Mouse (Mus musculus): ENCODE results near the gene 4931440F15Rik. TPM values are rescaled to one million over a fixed set of nuclear protein-coding genes. Genes with fewer than 3 reads are reported as not detected.
"Not testable (repeated sequence)": the region's sequence is repeated elsewhere in the genome, so short reads cannot be mapped to it uniquely, and the experiment has no call there.

4931440F15Rik gene
- polyA plus RNA-seq, 1 experiment from 2014 or later, result 0.14 TPM

DNA sequence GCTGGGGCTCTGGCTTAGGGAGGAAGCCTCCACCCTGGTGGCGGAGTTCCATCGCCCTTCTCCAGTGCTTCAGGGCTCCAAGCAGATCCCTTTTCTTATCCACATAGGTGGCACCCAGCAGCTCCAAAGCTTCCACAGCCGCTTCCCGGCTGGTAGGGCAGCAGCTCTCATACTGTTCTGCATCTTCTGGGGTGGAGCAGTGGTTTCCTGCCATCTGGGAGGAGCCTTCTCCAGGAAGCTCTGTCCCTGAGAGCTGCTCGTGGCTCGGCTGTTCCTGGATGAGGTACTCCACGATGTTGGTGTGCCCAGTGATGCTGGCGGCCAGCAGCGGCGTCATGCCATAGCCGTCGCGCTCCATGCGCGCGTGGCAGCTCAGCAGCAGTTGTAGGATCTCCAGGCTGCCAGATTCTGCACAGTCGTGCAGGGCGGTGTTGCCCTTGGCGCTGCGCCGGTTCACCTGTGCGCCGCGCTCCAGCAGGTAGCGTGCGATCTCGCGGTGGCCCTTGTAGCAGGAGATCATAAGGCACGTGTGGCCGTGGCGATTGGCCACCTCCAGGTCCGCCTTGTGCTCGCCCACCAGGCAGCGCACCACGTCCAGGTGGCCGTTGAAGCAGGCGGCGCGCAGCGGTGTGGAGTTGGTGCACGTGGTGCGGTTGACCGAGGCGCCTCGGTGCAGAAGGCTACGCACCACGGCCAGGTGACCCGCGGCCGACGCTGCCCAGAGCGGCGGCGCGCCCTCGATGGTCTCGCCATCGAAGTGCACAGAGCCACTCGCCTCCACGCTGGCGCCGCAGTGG, 796 bp downstream of the 4931440F15Rik start:
- H3K27me3 ChIP-seq, result peaks cover 33% of the 10 kb centered on the region
- H3K9me3 ChIP-seq; H3K27ac ChIP-seq; H3K36me3 ChIP-seq; H3K4me1 ChIP-seq (replicated peaks); H3K9ac ChIP-seq (replicated peaks): not testable (repeated sequence)
- H3K4me2 ChIP-seq, result peak overlapping the region; percentile 58
- WGBS, result 19% methylated on average over 62 of the region's 62 CpGs
- H3K4me3 ChIP-seq (replicated peaks), result peak overlapping the region; percentile 31
- ATAC-seq (ENCODE audit: insufficient number of reproducible peaks, insufficient read depth, low FRiP score, low TSS enrichment, low read depth), result peak; percentile 48; the same call in 1 of the 2 replicates

DNA sequence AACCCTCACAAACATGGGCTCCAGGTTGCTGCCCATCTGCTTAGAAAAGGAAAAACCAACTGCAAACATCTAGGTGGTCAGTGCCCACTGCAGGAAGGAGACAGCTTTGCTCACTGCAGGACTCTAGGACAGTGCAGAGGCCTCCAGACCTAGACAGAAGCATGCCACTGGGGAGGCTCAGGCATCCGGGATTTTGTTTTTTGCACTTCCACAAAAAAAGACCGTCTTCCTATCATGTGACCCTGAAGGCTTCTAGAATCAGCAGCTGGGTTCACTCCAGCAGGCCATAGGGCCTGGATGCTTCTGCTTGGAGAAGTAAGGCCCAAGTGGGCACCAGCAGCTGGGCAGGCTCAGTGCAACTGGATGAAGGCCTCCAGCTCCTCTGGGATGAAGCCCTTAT, 2.3 kb downstream of the 4931440F15Rik start:
- Histone ChIP-seq H3K27me3 (peaks cover 33% of the 10 kb centered on the region), H3K9me3 (no peaks in the 10 kb centered on the region), H3K36me3 (no peaks in the 10 kb centered on the region), H3K27ac (no peak overlapping the region), H3K9ac (replicated peaks) (no peak overlapping the region), H3K4me1 (replicated peaks) (0 out of 2 replicates have a peak, but pooled peaks cover 5% of the 10 kb centered on the region), H3K4me2 (no peak overlapping the region), H3K4me3 (replicated peaks) (no peak overlapping the region)
- WGBS, result 91% methylated on average over 2 of the region's 2 CpGs
- ATAC-seq (ENCODE audit: insufficient number of reproducible peaks, insufficient read depth, low FRiP score, low TSS enrichment, low read depth), result no peak

DNA sequence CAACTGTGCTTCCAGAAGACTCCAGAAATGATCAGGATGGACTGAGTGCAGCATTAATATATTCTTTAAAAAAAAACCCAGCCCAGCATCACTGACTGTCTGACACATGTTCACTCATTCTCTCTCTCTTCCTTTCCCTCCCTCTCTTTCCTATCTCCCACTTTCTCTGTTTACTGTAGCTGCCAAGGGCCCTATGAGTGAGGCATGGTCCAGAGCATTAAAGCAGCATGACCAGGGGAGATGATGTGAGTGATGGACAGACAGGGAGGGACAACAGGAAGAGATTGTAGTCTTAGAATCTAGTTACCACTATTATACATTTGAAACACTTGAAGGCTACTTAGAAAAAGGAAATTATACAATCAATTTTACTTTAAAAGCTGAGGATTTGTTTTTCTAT, 9.8 kb downstream of the 4931440F15Rik start:
- H3K9me3 ChIP-seq, result no peaks in the 10 kb centered on the region
- no peak for ATAC-seq (ENCODE audit: insufficient number of reproducible peaks, insufficient read depth, low FRiP score, low TSS enrichment, low read depth)
- H3K4me2 ChIP-seq, result no peak overlapping the region
- H3K4me1 ChIP-seq (replicated peaks), result no peaks in the 10 kb centered on the region
- no peak overlapping the region for H3K27ac ChIP-seq
- no peaks in the 10 kb centered on the region for H3K27me3 ChIP-seq
- H3K4me3 ChIP-seq (replicated peaks), result no peak overlapping the region
- H3K9ac ChIP-seq (replicated peaks), result no peak overlapping the region
- H3K36me3 ChIP-seq, result no peaks in the 10 kb centered on the region

DNA sequence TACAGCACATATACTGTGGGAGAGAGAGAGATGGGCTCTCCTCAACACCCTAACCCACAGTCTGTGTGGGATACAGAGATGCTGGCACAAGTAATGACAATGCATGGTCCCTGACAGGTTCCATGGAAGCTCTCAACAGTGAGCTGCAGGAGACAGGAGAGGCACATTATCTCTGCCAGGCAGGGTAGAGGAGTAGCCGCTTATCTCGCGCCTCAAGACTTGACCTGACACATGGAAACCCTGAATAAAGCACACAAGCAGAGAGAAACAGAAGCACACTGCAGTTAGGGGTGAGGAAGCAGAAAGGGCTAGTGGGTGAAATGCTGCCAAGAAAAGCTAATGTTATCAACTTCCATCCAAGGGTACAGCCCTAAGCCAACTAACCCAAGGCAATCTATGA, 10.2 kb downstream of the 4931440F15Rik start:
- H3K27ac ChIP-seq, result no peak overlapping the region
- H3K9ac ChIP-seq (replicated peaks), result no peak overlapping the region
- no peaks in the 10 kb centered on the region for H3K27me3 ChIP-seq
- no peak for ATAC-seq (ENCODE audit: insufficient number of reproducible peaks, insufficient read depth, low FRiP score, low TSS enrichment, low read depth)
- H3K4me2 ChIP-seq, result no peak overlapping the region
- no peak overlapping the region for H3K4me3 ChIP-seq (replicated peaks)
- WGBS, result 90% methylated on average over 3 of the region's 3 CpGs
- no peaks in the 10 kb centered on the region for H3K4me1 ChIP-seq (replicated peaks)
- H3K9me3 ChIP-seq, result no peaks in the 10 kb centered on the region
- no peaks in the 10 kb centered on the region for H3K36me3 ChIP-seq

DNA sequence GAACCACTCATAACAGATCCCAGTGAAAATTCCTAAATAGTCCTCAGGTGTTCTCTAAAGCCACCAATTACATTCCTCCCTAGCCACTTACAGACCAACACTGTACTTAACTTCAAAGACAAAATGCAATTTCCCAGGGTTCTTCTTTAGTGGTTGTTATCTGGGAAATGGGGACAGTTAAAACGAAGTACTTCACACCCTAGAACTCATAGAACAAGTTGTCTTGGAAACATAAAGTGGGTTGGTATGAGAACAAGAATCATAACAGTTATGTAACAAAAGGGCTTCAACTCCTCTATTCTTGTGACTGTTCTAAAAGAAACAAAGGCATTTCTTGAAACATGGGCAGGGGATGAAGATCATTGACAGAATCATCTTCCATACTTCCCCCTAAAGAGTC, 12.2 kb downstream of the 4931440F15Rik start:
- no peaks in the 10 kb centered on the region for H3K27me3 ChIP-seq
- no peaks in the 10 kb centered on the region for H3K36me3 ChIP-seq
- H3K27ac ChIP-seq, result no peak overlapping the region
- H3K9me3 ChIP-seq, result no peaks in the 10 kb centered on the region
- H3K4me3 ChIP-seq (replicated peaks), result no peak overlapping the region
- H3K4me2 ChIP-seq, result no peak overlapping the region
- no peak for ATAC-seq (ENCODE audit: insufficient number of reproducible peaks, insufficient read depth, low FRiP score, low TSS enrichment, low read depth)
- WGBS, result 68% methylated on average over 1 of the region's 1 CpGs
- no peak overlapping the region for H3K9ac ChIP-seq (replicated peaks)
- no peaks in the 10 kb centered on the region for H3K4me1 ChIP-seq (replicated peaks)

DNA sequence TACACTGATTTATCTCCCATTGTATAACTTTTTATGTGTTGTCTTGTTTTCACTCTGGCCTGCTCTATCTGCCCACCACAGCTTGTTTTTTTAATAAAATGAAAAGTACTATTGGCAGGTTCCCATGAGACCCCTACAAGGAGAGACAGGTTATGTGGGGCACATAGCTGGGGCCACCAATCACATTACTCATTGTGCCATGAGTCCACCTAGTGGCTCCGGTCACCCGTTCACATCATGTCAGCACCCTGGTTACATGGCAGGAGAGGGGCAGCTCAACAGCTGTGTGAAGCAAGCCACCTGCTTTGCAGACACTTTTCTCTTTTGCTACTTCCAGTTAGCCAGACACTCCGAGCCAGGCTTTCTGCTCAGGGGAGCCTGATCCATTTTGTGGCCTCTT, 13.0 kb downstream of the 4931440F15Rik start:
- Histone ChIP-seq H3K9me3 (no peaks in the 10 kb centered on the region), H3K9ac (replicated peaks) (no peak overlapping the region), H3K4me1 (replicated peaks) (no peaks in the 10 kb centered on the region), H3K4me3 (replicated peaks) (no peak overlapping the region), H3K4me2 (no peak overlapping the region), H3K27ac (no peak overlapping the region), H3K36me3 (no peaks in the 10 kb centered on the region), H3K27me3 (no peaks in the 10 kb centered on the region)
- no peak for ATAC-seq (ENCODE audit: insufficient number of reproducible peaks, insufficient read depth, low FRiP score, low TSS enrichment, low read depth)
- WGBS, result 54% methylated on average over 3 of the region's 3 CpGs

DNA sequence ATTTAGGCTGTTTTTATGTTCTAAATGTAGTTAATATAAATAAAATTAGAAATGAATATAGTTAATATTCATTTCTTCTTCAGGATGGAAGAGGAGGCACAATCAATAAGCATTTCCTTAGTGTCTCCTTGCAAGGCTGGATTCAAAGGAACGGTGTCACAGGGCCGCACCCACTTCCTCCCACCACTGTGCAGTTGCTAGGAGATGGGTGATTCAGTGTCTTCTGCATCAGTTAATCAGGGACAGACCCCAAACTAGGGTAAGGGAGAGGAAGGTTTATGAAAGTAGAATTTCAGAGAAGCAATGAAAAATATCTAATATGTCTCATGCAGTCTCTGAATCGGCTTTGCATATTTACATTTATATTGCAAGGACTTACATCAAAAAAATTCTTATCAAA, 15.1 kb downstream of the 4931440F15Rik start:
- Histone ChIP-seq H3K4me1 (replicated peaks) (no peaks in the 10 kb centered on the region), H3K4me3 (replicated peaks) (no peak overlapping the region), H3K27me3 (no peaks in the 10 kb centered on the region), H3K9ac (replicated peaks) (no peak overlapping the region), H3K27ac (no peak overlapping the region), H3K9me3 (no peaks in the 10 kb centered on the region), H3K4me2 (no peak overlapping the region), H3K36me3 (no peaks in the 10 kb centered on the region)
- ATAC-seq (ENCODE audit: insufficient number of reproducible peaks, insufficient read depth, low FRiP score, low TSS enrichment, low read depth), result no peak
- WGBS, result 85% methylated on average over 3 of the region's 3 CpGs

DNA sequence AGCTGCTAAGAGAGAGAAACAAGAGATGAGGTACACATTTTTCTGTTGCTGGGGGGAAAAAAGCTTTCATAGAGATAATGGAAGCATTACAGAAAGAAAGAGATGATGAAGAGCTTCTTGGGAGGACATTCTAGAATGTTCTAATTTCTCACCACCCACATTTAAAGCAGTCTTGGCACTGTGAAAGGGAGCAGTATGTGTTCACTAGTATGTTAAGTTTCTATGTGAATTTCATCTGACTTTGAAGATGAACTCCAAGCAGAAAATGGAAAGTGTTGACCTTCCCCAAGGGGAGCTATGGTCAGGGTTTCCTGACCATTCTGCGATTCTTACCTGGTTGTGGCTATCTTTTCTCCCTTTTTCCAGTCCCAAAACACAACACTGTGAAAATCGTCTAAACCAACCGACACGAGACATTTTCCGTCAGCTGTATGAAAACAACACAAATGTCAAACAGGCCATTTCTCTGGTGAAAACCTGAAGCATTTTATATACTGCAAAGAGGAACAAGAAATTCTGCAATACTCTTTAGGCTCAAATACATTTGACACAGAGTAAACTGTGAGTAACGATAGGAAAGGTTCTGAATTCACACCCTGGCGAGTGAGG, 16.4 kb downstream of the 4931440F15Rik start:
- Histone ChIP-seq H3K36me3 (no peaks in the 10 kb centered on the region), H3K27ac (no peak overlapping the region), H3K27me3 (no peaks in the 10 kb centered on the region), H3K9ac (replicated peaks) (no peak overlapping the region), H3K4me2 (no peak overlapping the region), H3K9me3 (no peaks in the 10 kb centered on the region), H3K4me3 (replicated peaks) (no peak overlapping the region), H3K4me1 (replicated peaks) (no peaks in the 10 kb centered on the region)
- ATAC-seq (ENCODE audit: insufficient number of reproducible peaks, insufficient read depth, low FRiP score, low TSS enrichment, low read depth), result no peak
- WGBS, result 81% methylated on average over 7 of the region's 7 CpGs

DNA sequence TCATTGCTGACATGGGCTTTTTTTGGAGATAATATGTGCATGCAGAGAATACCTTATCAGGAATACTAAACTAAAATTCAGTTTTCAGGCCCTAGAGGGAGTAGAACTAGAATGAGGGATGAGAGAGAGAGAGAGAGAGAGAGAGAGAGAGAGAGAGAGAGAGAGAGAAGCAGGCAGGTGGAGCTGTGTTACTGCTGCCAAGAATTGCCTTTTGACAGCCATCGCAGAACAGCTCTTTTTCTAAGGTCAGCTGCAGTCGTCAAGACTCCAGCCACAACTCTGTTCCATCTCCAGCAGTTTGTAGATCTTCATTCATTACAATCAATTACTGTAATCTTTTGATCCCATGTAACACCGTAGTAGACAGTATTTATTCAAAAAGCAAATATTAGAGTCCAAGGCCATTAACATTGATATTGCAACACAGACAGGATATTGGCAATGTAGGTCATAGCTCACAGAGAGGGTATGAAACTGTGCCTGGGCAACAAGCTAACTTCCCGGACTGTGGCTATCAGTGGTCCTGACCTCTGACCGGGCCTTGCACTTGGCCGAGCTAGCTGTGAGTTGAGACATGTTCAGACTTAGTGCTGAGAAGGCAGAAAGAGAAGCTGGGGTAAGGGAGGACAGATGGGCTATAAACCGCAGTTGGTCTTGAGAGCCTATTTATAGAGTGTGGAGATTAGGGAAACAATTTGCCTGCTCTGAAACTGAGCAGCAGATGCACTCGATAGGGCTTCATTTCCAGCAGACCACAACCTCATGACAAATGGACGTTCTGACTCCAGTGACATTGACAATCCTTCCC, 17.1 kb downstream of the 4931440F15Rik start:
- ATAC-seq (ENCODE audit: insufficient number of reproducible peaks, insufficient read depth, low FRiP score, low TSS enrichment, low read depth), result peak; percentile 76; the same call in 1 of the 2 replicates
- WGBS, result 42% methylated on average over 9 of the region's 9 CpGs
- H3K36me3 ChIP-seq, result no peaks in the 10 kb centered on the region
- H3K27me3 ChIP-seq, result no peaks in the 10 kb centered on the region
- no peaks in the 10 kb centered on the region for H3K9me3 ChIP-seq
- H3K4me3 ChIP-seq (replicated peaks), result no peak overlapping the region
- H3K4me2 ChIP-seq, result no peak overlapping the region
- H3K4me1 ChIP-seq (replicated peaks), result no peaks in the 10 kb centered on the region
- no peak overlapping the region for H3K9ac ChIP-seq (replicated peaks)
- H3K27ac ChIP-seq, result no peak overlapping the region

DNA sequence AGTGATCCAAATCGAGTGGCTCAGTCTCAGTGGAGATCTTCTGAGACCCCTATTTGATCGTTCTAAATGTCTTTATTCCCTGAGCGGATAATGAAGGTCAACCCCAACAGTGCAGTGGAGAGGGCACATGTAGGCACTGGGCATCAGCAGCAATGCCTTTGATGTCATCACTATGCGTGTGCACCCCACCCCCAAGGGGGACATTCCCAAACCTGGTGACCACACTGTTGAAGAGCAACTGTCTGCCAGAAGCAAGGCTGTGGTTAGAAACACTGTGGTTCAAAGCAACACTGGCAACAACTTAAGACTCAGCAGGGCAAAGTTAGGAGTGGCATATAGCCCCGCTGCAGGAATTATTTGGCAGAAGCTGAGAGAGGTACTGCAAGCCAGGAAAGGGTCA, 18.1 kb downstream of the 4931440F15Rik start:
- H3K9me3 ChIP-seq, result no peaks in the 10 kb centered on the region
- no peak overlapping the region for H3K4me2 ChIP-seq
- H3K36me3 ChIP-seq, result no peaks in the 10 kb centered on the region
- 82% methylated on average over 5 of the region's 5 CpGs for WGBS
- H3K9ac ChIP-seq (replicated peaks), result no peak overlapping the region
- ATAC-seq (ENCODE audit: insufficient number of reproducible peaks, insufficient read depth, low FRiP score, low TSS enrichment, low read depth), result no peak
- no peaks in the 10 kb centered on the region for H3K4me1 ChIP-seq (replicated peaks)
- no peaks in the 10 kb centered on the region for H3K27me3 ChIP-seq
- no peak overlapping the region for H3K27ac ChIP-seq
- H3K4me3 ChIP-seq (replicated peaks), result no peak overlapping the region
